Mouse (Mus musculus) embryonic facial prominence, embryonic 12.5 days (tissue): ENCODE data around the gene Colgalt2. TPM values are rescaled to one million over a fixed set of nuclear protein-coding genes. Genes with fewer than 3 reads are reported as not detected.

Experiments
- ATAC-seq: fragments of 200-750 bp; cut with Nextera tagmentation; 2 replicates; pipeline ENCODE4 v1.8.0; 2017; ENCODE audit not compliant: insufficient number of reproducible peaks, insufficient read depth, low FRiP score, low TSS enrichment
- H3K27ac ChIP-seq: fragments of 300-500 bp; sonication (generic); 2 replicates; pipeline ENCODE4 v1.5.1; 2016; ENCODE audit warnings: mild to moderate bottlenecking
- H3K27me3 ChIP-seq: fragments of 300-500 bp; sonication (generic); 2 replicates; pipeline ENCODE4 v1.6.1; 2016; ENCODE audit warnings: mild to moderate bottlenecking, moderate library complexity
- H3K36me3 ChIP-seq: fragments of 300-500 bp; sonication (generic); 2 replicates; pipeline ENCODE4 v1.6.1; 2016; ENCODE audit warnings: mild to moderate bottlenecking
- H3K4me1 ChIP-seq: fragments of 300-500 bp; sonication (generic); 2 replicates; pipeline ENCODE4 v1.6.1; 2016
- H3K4me2 ChIP-seq: fragments of 300-500 bp; sonication (generic); replicated peaks from 2 replicates; pipeline ENCODE4 v1.6.1; 2016; ENCODE audit warnings: mild to moderate bottlenecking, moderate library complexity
- H3K4me3 ChIP-seq: fragments of 300-500 bp; sonication (generic); 2 replicates; pipeline ENCODE4 v1.5.1; 2016; ENCODE audit warnings: mild to moderate bottlenecking
- H3K9ac ChIP-seq: fragments of 300-500 bp; sonication (generic); 2 replicates; pipeline ENCODE4 v1.6.1; 2016; ENCODE audit warnings: mild to moderate bottlenecking, moderate library complexity
- H3K9me3 ChIP-seq: fragments of 300-500 bp; sonication (generic); 2 replicates; pipeline ENCODE4 v1.6.1; 2016; ENCODE audit warnings: mild to moderate bottlenecking, moderate library complexity
- WGBS: fragments of 180-500 bp; shearing (Covaris S2); methylation state at CpG from one replicate; pipeline ENCODE4 v1.1.7; 2016; 5-methylcytosine and 5-hydroxymethylcytosine counted together
- polyA plus RNA-seq: library from polyadenylated mRNA; unstranded; fragments of >200 nt; fragmentation: Nextera tagmentation; extraction: Ambion mirVana; gene quantifications from 2 replicates; pipeline ENCODE4 v1.2.1, GENCODE M21; 2016

The Colgalt2 gene
- polyA plus RNA-seq, 1 experiment from 2014 or later, result 3.2 TPM

- 80% methylated on average over 12 of the region's 12 CpGs for WGBS
- no peak for ATAC-seq
- Histone ChIP-seq H3K27ac (no peak overlapping the region), H3K4me3 (no peak overlapping the region), H3K9ac (no peak overlapping the region), H3K4me1 (peaks cover 6% of the 10 kb centered on the region; the same call in 1 of the 2 replicates), H3K9me3 (no peaks in the 10 kb centered on the region), H3K27me3 (no peaks in the 10 kb centered on the region), H3K36me3 (no peaks in the 10 kb centered on the region), H3K4me2 (no peak overlapping the region)
Observed at GRCm38 (mm10) chr1:152499802-152500201, 100.2 kb downstream of the Colgalt2 start.

- Histone ChIP-seq H3K27me3 (no peaks in the 10 kb centered on the region), H3K27ac (no peak overlapping the region), H3K4me1 (no peaks in the 10 kb centered on the region), H3K36me3 (no peaks in the 10 kb centered on the region), H3K9me3 (no peaks in the 10 kb centered on the region), H3K4me3 (no peak overlapping the region), H3K9ac (no peak overlapping the region), H3K4me2 (no peak overlapping the region)
- no peak for ATAC-seq
- WGBS, result 89% methylated on average over 5 of the region's 5 CpGs
Observed at GRCm38 (mm10) chr1:152506175-152506574, 106.5 kb downstream of the Colgalt2 start.

GRCm38 (mm10) chr1:152506726-152507125 is 107.1 kb downstream of the Colgalt2 start:
- Histone ChIP-seq H3K36me3 (no peaks in the 10 kb centered on the region), H3K4me3 (no peak overlapping the region), H3K27ac (no peak overlapping the region), H3K27me3 (no peaks in the 10 kb centered on the region), H3K4me1 (no peaks in the 10 kb centered on the region), H3K9ac (no peak overlapping the region), H3K4me2 (no peak overlapping the region), H3K9me3 (no peaks in the 10 kb centered on the region)
- ATAC-seq, result no peak
- 95% methylated on average over 7 of the region's 7 CpGs for WGBS

GRCm38 (mm10) chr1:152508481-152509220 is 109.0 kb downstream of the Colgalt2 start:
- H3K27ac ChIP-seq, result no peak overlapping the region
- no peaks in the 10 kb centered on the region for H3K36me3 ChIP-seq
- no peak overlapping the region for H3K9ac ChIP-seq
- no peaks in the 10 kb centered on the region for H3K4me1 ChIP-seq
- no peaks in the 10 kb centered on the region for H3K9me3 ChIP-seq
- no peak for ATAC-seq
- 89% methylated on average over 11 of the region's 11 CpGs for whole genome bisulfite sequencing
- H3K27me3 ChIP-seq, result no peaks in the 10 kb centered on the region
- H3K4me3 ChIP-seq, result no peak overlapping the region
- H3K4me2 ChIP-seq, result no peak overlapping the region

GRCm38 (mm10) chr1:152511237-152511636 is 111.6 kb downstream of the Colgalt2 start:
- 0 out of 2 replicates have a peak, but pooled peaks cover 5% of the 10 kb centered on the region for H3K4me1 ChIP-seq
- no peak overlapping the region for H3K4me3 ChIP-seq
- H3K4me2 ChIP-seq, result no peak overlapping the region
- no peaks in the 10 kb centered on the region for H3K36me3 ChIP-seq
- H3K9ac ChIP-seq, result no peak overlapping the region
- 65% methylated on average over 4 of the region's 4 CpGs for WGBS
- ATAC-seq, result no peak
- H3K27me3 ChIP-seq, result no peaks in the 10 kb centered on the region
- H3K27ac ChIP-seq, result no peak overlapping the region
- H3K9me3 ChIP-seq, result no peaks in the 10 kb centered on the region

GRCm38 (mm10) chr1:152514256-152514655 is 114.6 kb downstream of the Colgalt2 start:
- no peaks in the 10 kb centered on the region for H3K27me3 ChIP-seq
- WGBS, result 54% methylated on average over 4 of the region's 4 CpGs
- H3K4me3 ChIP-seq, result no peak overlapping the region
- H3K27ac ChIP-seq, result 0 out of 2 replicates have a peak overlapping the region, but pooled peaks have one; percentile 36
- H3K4me1 ChIP-seq, result 0 out of 2 replicates have a peak, but pooled peaks cover 5% of the 10 kb centered on the region
- no peak for ATAC-seq
- H3K36me3 ChIP-seq, result peaks cover 11% of the 10 kb centered on the region
- no peaks in the 10 kb centered on the region for H3K9me3 ChIP-seq
- no peak overlapping the region for H3K9ac ChIP-seq
- H3K4me2 ChIP-seq, result no peak overlapping the region

GRCm38 (mm10) chr1:152517057-152517570 is 117.5 kb downstream of the Colgalt2 start:
- H3K36me3 ChIP-seq, result peaks cover 20% of the 10 kb centered on the region
- 82% methylated on average over 4 of the region's 4 CpGs for WGBS
- H3K4me2 ChIP-seq, result no peak overlapping the region
- H3K27me3 ChIP-seq, result no peaks in the 10 kb centered on the region
- no peak for ATAC-seq
- H3K4me3 ChIP-seq, result no peak overlapping the region
- H3K9me3 ChIP-seq, result no peaks in the 10 kb centered on the region
- H3K9ac ChIP-seq, result no peak overlapping the region
- H3K27ac ChIP-seq, result no peak overlapping the region
- 0 out of 2 replicates have a peak, but pooled peaks cover 5% of the 10 kb centered on the region for H3K4me1 ChIP-seq

- no peak overlapping the region for H3K27ac ChIP-seq
- H3K27me3 ChIP-seq, result no peaks in the 10 kb centered on the region
- no peak for ATAC-seq
- no peak overlapping the region for H3K9ac ChIP-seq
- no peak overlapping the region for H3K4me3 ChIP-seq
- 95% methylated on average over 8 of the region's 8 CpGs for WGBS
- H3K4me2 ChIP-seq, result no peak overlapping the region
- H3K9me3 ChIP-seq, result no peaks in the 10 kb centered on the region
- H3K36me3 ChIP-seq, result peaks cover 29% of the 10 kb centered on the region
- 0 out of 2 replicates have a peak, but pooled peaks cover 5% of the 10 kb centered on the region for H3K4me1 ChIP-seq
Observed at GRCm38 (mm10) chr1:152518971-152519370, 119.3 kb downstream of the Colgalt2 start.

GRCm38 (mm10) chr1:152520798-152521575 is 121.4 kb downstream of the Colgalt2 start:
- no peak overlapping the region for H3K9ac ChIP-seq
- no peaks in the 10 kb centered on the region for H3K4me1 ChIP-seq
- H3K27me3 ChIP-seq, result no peaks in the 10 kb centered on the region
- 75% methylated on average over 16 of the region's 16 CpGs for WGBS
- H3K36me3 ChIP-seq, result peaks cover 36% of the 10 kb centered on the region
- H3K27ac ChIP-seq, result no peak overlapping the region
- no peak for ATAC-seq
- H3K4me3 ChIP-seq, result no peak overlapping the region
- H3K9me3 ChIP-seq, result no peaks in the 10 kb centered on the region
- no peak overlapping the region for H3K4me2 ChIP-seq

- H3K9me3 ChIP-seq, result no peaks in the 10 kb centered on the region
- no peak overlapping the region for H3K4me2 ChIP-seq
- H3K27ac ChIP-seq, result no peak overlapping the region
- WGBS, result 87% methylated on average over 3 of the region's 3 CpGs
- H3K36me3 ChIP-seq, result peaks cover 36% of the 10 kb centered on the region
- no peaks in the 10 kb centered on the region for H3K4me1 ChIP-seq
- ATAC-seq, result no peak
- no peak overlapping the region for H3K4me3 ChIP-seq
- no peak overlapping the region for H3K9ac ChIP-seq
- H3K27me3 ChIP-seq, result no peaks in the 10 kb centered on the region
Observed at GRCm38 (mm10) chr1:152522226-152522625, 122.6 kb downstream of the Colgalt2 start.

- H3K9ac ChIP-seq, result no peak overlapping the region
- no peak overlapping the region for H3K4me2 ChIP-seq
- 86% methylated on average over 11 of the region's 11 CpGs for WGBS
- H3K27ac ChIP-seq, result no peak overlapping the region
- no peak overlapping the region for H3K4me3 ChIP-seq
- no peaks in the 10 kb centered on the region for H3K4me1 ChIP-seq
- H3K27me3 ChIP-seq, result no peaks in the 10 kb centered on the region
- H3K9me3 ChIP-seq, result no peaks in the 10 kb centered on the region
- H3K36me3 ChIP-seq, result peaks cover 40% of the 10 kb centered on the region
- no peak for ATAC-seq
Observed at GRCm38 (mm10) chr1:152523292-152523691, 123.7 kb downstream of the Colgalt2 start.
